Mouse (Mus musculus) cerebellum, postnatal 36 days (tissue): ENCODE data around the gene E030018B13Rik.

Experiments used
- DNase-seq, 2 experiments: peaks; one replicate each; pipeline ENCODE4 v3.0.0; 2021 to 2022; ENCODE audit warnings: mixed read lengths in 2 of 2

Gene E030018B13Rik

DNA sequence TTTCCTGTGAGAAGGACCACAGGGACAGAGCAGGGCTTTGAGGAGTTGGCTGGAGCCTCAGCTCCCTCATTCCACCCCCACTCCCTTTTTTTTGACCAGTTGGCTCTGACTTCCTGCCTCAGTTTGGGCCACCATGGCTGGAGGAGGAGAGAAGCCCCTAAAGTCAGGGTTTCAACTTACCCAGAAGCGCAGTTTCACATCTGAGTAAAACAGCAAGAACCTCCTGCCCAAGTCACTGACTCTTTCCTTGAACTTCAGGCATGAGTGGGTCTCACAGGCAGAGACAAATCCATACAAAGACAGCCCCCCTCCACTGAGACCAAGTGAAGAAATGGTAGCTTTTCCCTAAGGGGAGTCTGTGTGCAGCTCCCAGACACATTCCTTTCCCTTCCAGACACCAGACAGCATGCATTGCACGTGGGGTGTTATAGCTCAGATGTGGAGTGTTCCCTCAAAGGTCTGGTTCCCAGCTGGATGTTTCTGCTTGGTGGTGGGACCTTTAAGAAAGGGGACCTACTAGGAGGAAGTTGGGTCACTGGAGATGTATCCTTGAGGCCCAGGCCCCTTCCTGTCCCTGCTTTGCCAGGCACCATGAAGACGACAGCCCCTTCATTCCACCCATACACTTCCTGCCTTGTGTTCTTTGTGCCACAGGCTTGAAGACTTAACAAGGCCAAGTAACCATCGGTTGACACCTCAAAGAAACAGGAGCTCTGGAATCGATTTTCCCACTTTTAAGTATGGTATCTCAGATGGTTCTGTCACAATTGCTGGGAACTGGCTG, 49.2 kb downstream of the E030018B13Rik start:
- DNase-seq = no peak

DNA sequence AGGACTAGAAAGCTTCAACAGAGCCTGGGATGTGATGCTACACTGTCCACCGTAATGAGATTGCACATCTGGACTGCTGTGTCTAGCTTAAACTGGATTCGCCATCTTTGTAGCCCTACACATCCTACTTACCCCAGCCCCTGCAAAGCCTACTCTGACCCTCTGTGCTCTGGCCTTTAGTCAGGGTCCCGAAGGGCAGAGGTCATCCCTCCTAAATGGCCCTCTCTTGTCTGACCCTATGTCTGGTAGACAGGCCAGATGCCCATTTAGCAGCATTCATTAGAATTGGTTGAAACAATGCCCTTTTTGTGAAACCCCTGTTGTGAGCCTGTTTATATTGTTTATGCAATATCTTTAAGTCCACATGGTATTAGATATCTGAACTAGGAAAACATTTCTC, 53.3 kb downstream of the E030018B13Rik start:
- no peak for DNase-seq
